Mouse (Mus musculus) megakaryocyte, adult 5-6 weeks (primary cell): ENCODE measurements around the gene Cabp7. TPM values are rescaled to one million over a fixed set of nuclear protein-coding genes. Genes with fewer than 3 reads are reported as not detected.
A peak's percentile ranks its signal among the peaks of the same experiment; 100 is the strongest.

Experiments used
- ATAC-seq: 2 replicates; pipeline ENCODE4 v1.8.0; 2016; ENCODE audit warnings: mild to moderate bottlenecking, inconsistent platforms; ENCODE audit not compliant: poor library complexity, severe bottlenecking
- total RNA-seq, 2 experiments: library from RNA; stranded (forward) in 1 of 2; stranded (reverse) in 1 of 2; fragments of 153-499, 151-499 nt in 1 of 2; fragments of 221-1000, 200-1000 nt in 1 of 2; gene quantifications; 2 replicates each; pipeline versions ENCODE4 v1.2.3 to v1.2.4; 2015 to 2017

Gene Cabp7
- total RNA-seq (2015) (not detected in 2 replicates), total RNA-seq (2017) (not detected in 2 replicates)

GRCm38 (mm10) chr11:4746733-4747132 lies at the start of gene Cabp7:
Gene Cabp7, minus strand, starts transcription at chr11:4746778.
- ATAC-seq = no peak

- ATAC-seq = no peak
Observed at GRCm38 (mm10) chr11:4793006-4793405, 46.4 kb upstream of the Cabp7 start.

- no peak for ATAC-seq
Observed at GRCm38 (mm10) chr11:4791549-4791948, 45.0 kb upstream of the Cabp7 start.

GRCm38 (mm10) chr11:4789691-4790090 lies 43.1 kb upstream of the Cabp7 start:
- ATAC-seq = no peak

GRCm38 (mm10) chr11:4784629-4785142 lies 38.1 kb upstream of the Cabp7 start:
- peak; percentile 64 for ATAC-seq

- ATAC-seq = no peak
Observed at GRCm38 (mm10) chr11:4783116-4783515, 36.5 kb upstream of the Cabp7 start.

GRCm38 (mm10) chr11:4780927-4781326 lies 34.3 kb upstream of the Cabp7 start:
- ATAC-seq = no peak

- ATAC-seq = no peak
Observed at GRCm38 (mm10) chr11:4772925-4773324, 26.3 kb upstream of the Cabp7 start.

- no peak for ATAC-seq
Observed at GRCm38 (mm10) chr11:4771756-4772155, 25.2 kb upstream of the Cabp7 start.

GRCm38 (mm10) chr11:4769881-4770280 lies 23.3 kb upstream of the Cabp7 start:
- no peak for ATAC-seq

- no peak for ATAC-seq
Observed at GRCm38 (mm10) chr11:4769293-4769692, 22.7 kb upstream of the Cabp7 start.

GRCm38 (mm10) chr11:4768399-4768798 lies 21.8 kb upstream of the Cabp7 start:
- no peak for ATAC-seq

GRCm38 (mm10) chr11:4764476-4764875 lies 17.9 kb upstream of the Cabp7 start:
- ATAC-seq = no peak

GRCm38 (mm10) chr11:4763631-4764030 lies 17.1 kb upstream of the Cabp7 start:
- no peak for ATAC-seq

- ATAC-seq = no peak; the same call in 1 of the 2 replicates
Observed at GRCm38 (mm10) chr11:4762511-4762910, 15.9 kb upstream of the Cabp7 start.

- no peak for ATAC-seq
Observed at GRCm38 (mm10) chr11:4761991-4762390, 15.4 kb upstream of the Cabp7 start.

- ATAC-seq = no peak
Observed at GRCm38 (mm10) chr11:4760438-4760837, 13.9 kb upstream of the Cabp7 start.

- no peak for ATAC-seq
Observed at GRCm38 (mm10) chr11:4757789-4758158, 11.2 kb upstream of the Cabp7 start.

- no peak for ATAC-seq
Observed at GRCm38 (mm10) chr11:4756984-4757788, 10.6 kb upstream of the Cabp7 start.

GRCm38 (mm10) chr11:4756460-4756859 lies 9.9 kb upstream of the Cabp7 start:
- ATAC-seq = peak; percentile 52

GRCm38 (mm10) chr11:4754867-4755266 lies 8.3 kb upstream of the Cabp7 start:
- ATAC-seq = no peak

GRCm38 (mm10) chr11:4754036-4754435 lies 7.5 kb upstream of the Cabp7 start:
- ATAC-seq = no peak

- no peak for ATAC-seq
Observed at GRCm38 (mm10) chr11:4752836-4753235, 6.3 kb upstream of the Cabp7 start.
